Mouse (Mus musculus) heart, postnatal 0 days (tissue): ENCODE data around the gene Ccdc146.

Source experiments
- CTCF ChIP-seq: IDR thresholded peaks from 2 replicates; pipeline ENCODE4 v1.5.1; 2016; ENCODE audit warnings: antibody characterized with exemption, control low read depth, low read depth
- EP300 ChIP-seq: IDR thresholded peaks from 2 replicates; pipeline ENCODE4 v1.6.1; 2016; ENCODE audit warnings: antibody characterized with exemption, low read depth

DNA sequence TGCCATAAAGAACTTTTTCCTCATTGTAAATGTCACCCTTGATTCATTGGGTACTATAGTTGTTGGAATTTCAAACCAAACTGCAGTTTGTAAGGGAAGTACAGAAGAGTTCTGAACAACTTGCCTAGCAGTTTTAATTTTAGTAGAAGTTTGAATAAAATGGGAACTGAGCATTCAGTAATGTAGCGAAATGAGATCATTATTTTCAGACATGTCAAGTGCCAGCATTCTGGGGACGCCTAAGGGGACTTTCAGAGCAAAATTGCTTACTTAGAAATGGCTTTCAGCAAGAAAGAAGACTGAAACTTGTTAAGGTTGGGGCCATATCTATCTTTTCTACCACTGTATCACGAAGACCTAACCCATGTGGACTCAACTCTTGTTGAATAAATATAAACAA lies 65.8 kb downstream of the Ccdc146 start:
- no peak for TF ChIP-seq CTCF
- TF ChIP-seq EP300 = no peak
